Mouse (Mus musculus) forebrain, postnatal 0 days (tissue): ENCODE data around the gene Mier3. TPM values are rescaled to one million over a fixed set of nuclear protein-coding genes. Genes with fewer than 3 reads are reported as not detected.
A peak's percentile ranks its signal among the peaks of the same experiment; 100 is the strongest.
"Not testable (repeated sequence)": the region's sequence is repeated elsewhere in the genome, so short reads cannot be mapped to it uniquely, and the experiment has no call there.

ENCODE experiments used
- ATAC-seq: fragments of 200-750 bp; cut with Nextera tagmentation; 2 replicates; pipeline ENCODE4 v1.8.0; 2017; ENCODE audit warnings: mild to moderate bottlenecking, moderate library complexity
- DNase-seq: peaks from one replicate; pipeline ENCODE4 v3.0.0-alpha.2; 2015
- H3K27ac ChIP-seq: fragments of 300-500 bp; sonication (generic); 2 replicates; pipeline ENCODE4 v1.5.1; 2014; ENCODE audit warnings: low read depth, mild to moderate bottlenecking, antibody characterized with exemption, low read length, moderate library complexity, mixed read lengths
- H3K27me3 ChIP-seq: fragments of 300-500 bp; sonication (generic); 2 replicates; pipeline ENCODE4 v1.6.1; 2014; ENCODE audit warnings: mild to moderate bottlenecking, low read length, mixed read lengths; ENCODE audit not compliant: insufficient read depth
- H3K36me3 ChIP-seq: fragments of 300-500 bp; sonication (generic); 2 replicates; pipeline ENCODE4 v1.6.1; 2014; ENCODE audit warnings: mild to moderate bottlenecking, moderate library complexity; ENCODE audit not compliant: insufficient read depth
- H3K4me1 ChIP-seq: fragments of 300-500 bp; sonication (generic); 2 replicates; pipeline ENCODE4 v1.6.1; 2014; ENCODE audit warnings: antibody characterized with exemption; ENCODE audit not compliant: insufficient read depth
- H3K4me2 ChIP-seq: fragments of 300-500 bp; sonication (generic); 2 replicates; pipeline ENCODE4 v1.6.1; 2014; ENCODE audit warnings: low read depth, mild to moderate bottlenecking, moderate library complexity
- H3K4me3 ChIP-seq: fragments of 300-500 bp; sonication (generic); 2 replicates; pipeline ENCODE4 v1.5.1; 2014; ENCODE audit warnings: low read depth, low read length, mixed read lengths
- H3K9ac ChIP-seq: fragments of 300-500 bp; sonication (generic); 2 replicates; pipeline ENCODE4 v1.6.1; 2014; ENCODE audit warnings: mild to moderate bottlenecking
- H3K9me3 ChIP-seq: fragments of 300-500 bp; sonication (generic); 2 replicates; pipeline ENCODE4 v1.6.1; 2016; ENCODE audit warnings: low read length
- CTCF ChIP-seq: sonication (generic); IDR thresholded peaks from 2 replicates; pipeline ENCODE4 v1.5.1; 2016; ENCODE audit warnings: antibody characterized with exemption, control low read depth, low read depth
- WGBS: fragments of 180-500 bp; shearing (Covaris S2); extraction: QIAGEN DNeasy Blood & Tissue Kit; methylation state at CpG from one replicate; pipeline ENCODE4 v1.1.7; 2014; 5-methylcytosine and 5-hydroxymethylcytosine counted together
- polyA plus RNA-seq: library from polyadenylated mRNA; unstranded; fragments of >200 nt; fragmentation: Nextera tagmentation; extraction: Ambion mirVana; gene quantifications from 2 replicates; pipeline ENCODE4 v1.2.1, GENCODE M21; 2015
- total RNA-seq: library from RNA; depleted of rRNA; stranded (reverse); fragments of >200 nt; gene quantifications from 2 replicates; pipeline ENCODE4 v1.2.3, GENCODE M21; 2014

Gene Mier3
- total and polyA plus RNA-seq, 2 experiments from 2014 or later, result 15.0 to 41.3 TPM

- no peaks in the 10 kb centered on the region for H3K9me3 ChIP-seq
- peak; percentile 55 for ATAC-seq
- DNase-seq, result peak; percentile 74
- H3K4me3 ChIP-seq, result peak overlapping the region; percentile 93
- no peaks in the 10 kb centered on the region for H3K36me3 ChIP-seq
- no peaks in the 10 kb centered on the region for H3K4me1 ChIP-seq
- peak overlapping the region; percentile 95 for H3K27ac ChIP-seq
- H3K9ac ChIP-seq, result peak overlapping the region; percentile 92
- WGBS, result under 1% methylated on average over 35 of the region's 35 CpGs
- TF ChIP-seq CTCF, result no peak
- peak overlapping the region; percentile 94 for H3K4me2 ChIP-seq
- H3K27me3 ChIP-seq, result no peaks in the 10 kb centered on the region
These were observed 6.6 kb downstream of the Mier3 start for GRCm38 (mm10) chr13:111687285-111687781.

GRCm38 (mm10) chr13:111703396-111703795 lies 22.6 kb downstream of the Mier3 start:
- no peak for DNase-seq
- no peaks in the 10 kb centered on the region for H3K27me3 ChIP-seq
- H3K4me3 ChIP-seq, result no peak overlapping the region
- no peak for TF ChIP-seq CTCF
- no peak overlapping the region for H3K27ac ChIP-seq
- H3K9me3 ChIP-seq, result no peaks in the 10 kb centered on the region
- peaks cover 49% of the 10 kb centered on the region for H3K36me3 ChIP-seq
- 97% methylated on average over 10 of the region's 10 CpGs for WGBS
- no peak for ATAC-seq
- no peak overlapping the region for H3K9ac ChIP-seq
- H3K4me1 ChIP-seq, result no peaks in the 10 kb centered on the region
- no peak overlapping the region for H3K4me2 ChIP-seq

- H3K4me2 ChIP-seq, H3K27ac ChIP-seq, H3K4me1 ChIP-seq, H3K9ac ChIP-seq, H3K4me3 ChIP-seq, DNase-seq, H3K27me3 ChIP-seq, ATAC-seq, H3K9me3 ChIP-seq: not testable (repeated sequence)
- 78% methylated on average over 4 of the region's 4 CpGs for WGBS
- H3K36me3 ChIP-seq, result peaks cover 55% of the 10 kb centered on the region
These were observed 23.2 kb downstream of the Mier3 start for GRCm38 (mm10) chr13:111703952-111704351.

GRCm38 (mm10) chr13:111710531-111710930 lies 29.8 kb downstream of the Mier3 start:
- Histone ChIP-seq H3K4me2 (no peak overlapping the region), H3K36me3 (peaks cover 91% of the 10 kb centered on the region), H3K9me3 (no peaks in the 10 kb centered on the region), H3K27me3 (no peaks in the 10 kb centered on the region), H3K4me1 (no peaks in the 10 kb centered on the region), H3K4me3 (no peak overlapping the region), H3K27ac (no peak overlapping the region), H3K9ac (no peak overlapping the region)
- 91% methylated on average over 4 of the region's 4 CpGs for WGBS
- ATAC-seq (no peak), DNase-seq (no peak)
- TF ChIP-seq CTCF, result no peak

GRCm38 (mm10) chr13:111719726-111720125 lies 38.9 kb downstream of the Mier3 start:
- no peak for ATAC-seq
- H3K4me1 ChIP-seq, result no peaks in the 10 kb centered on the region; the same call in 1 of the 2 replicates
- H3K27me3 ChIP-seq, result no peaks in the 10 kb centered on the region
- no peak overlapping the region for H3K4me3 ChIP-seq
- TF ChIP-seq CTCF, result no peak
- H3K9me3 ChIP-seq, result no peaks in the 10 kb centered on the region
- no peak overlapping the region for H3K4me2 ChIP-seq
- H3K9ac ChIP-seq, result no peak overlapping the region
- 64% methylated on average over 9 of the region's 9 CpGs for WGBS
- no peak for DNase-seq
- no peak overlapping the region for H3K27ac ChIP-seq
- peaks cover 19% of the 10 kb centered on the region for H3K36me3 ChIP-seq

GRCm38 (mm10) chr13:111724811-111725164 lies 44.0 kb downstream of the Mier3 start:
- H3K4me3 ChIP-seq, result peak overlapping the region; percentile 65
- under 1% methylated on average over 18 of the region's 18 CpGs for WGBS
- DNase-seq (no peak), ATAC-seq (no peak; the same call in 1 of the 2 replicates)
- H3K27me3 ChIP-seq, result no peaks in the 10 kb centered on the region
- H3K27ac ChIP-seq, result no peak overlapping the region
- no peak for TF ChIP-seq CTCF
- no peaks in the 10 kb centered on the region for H3K9me3 ChIP-seq
- no peaks in the 10 kb centered on the region; the same call in 1 of the 2 replicates for H3K4me1 ChIP-seq
- H3K36me3 ChIP-seq, result no peaks in the 10 kb centered on the region
- no peak overlapping the region for H3K9ac ChIP-seq
- peak overlapping the region; percentile 76 for H3K4me2 ChIP-seq

GRCm38 (mm10) chr13:111725165-111726077 lies 44.6 kb downstream of the Mier3 start:
- H3K36me3 ChIP-seq, result no peaks in the 10 kb centered on the region
- under 1% methylated on average over 63 of the region's 65 CpGs for WGBS
- ATAC-seq (peak; percentile 99), DNase-seq (peak; percentile 96)
- no peaks in the 10 kb centered on the region for H3K9me3 ChIP-seq
- H3K9ac ChIP-seq, result peak overlapping the region; percentile 61
- no peaks in the 10 kb centered on the region for H3K27me3 ChIP-seq
- H3K4me1 ChIP-seq, result no peaks in the 10 kb centered on the region; the same call in 1 of the 2 replicates
- H3K4me3 ChIP-seq, result peak overlapping the region; percentile 65
- peak overlapping the region; percentile 63 for H3K27ac ChIP-seq
- TF ChIP-seq CTCF, result 0 out of 2 replicates have a peak, but pooled peaks have one; percentile 9
- peak overlapping the region; percentile 76 for H3K4me2 ChIP-seq
